Mouse (Mus musculus): Measurements from ENCODE around the gene Rab17. TPM values are rescaled to one million over a fixed set of nuclear protein-coding genes. Genes with fewer than 3 reads are reported as not detected.

Gene Rab17
- polyA plus RNA-seq (2012; rRNA removed; ENCODE audit: low replicate concordance): 1.1 TPM in 1 of 2 replicates, not detected in the other

DNA sequence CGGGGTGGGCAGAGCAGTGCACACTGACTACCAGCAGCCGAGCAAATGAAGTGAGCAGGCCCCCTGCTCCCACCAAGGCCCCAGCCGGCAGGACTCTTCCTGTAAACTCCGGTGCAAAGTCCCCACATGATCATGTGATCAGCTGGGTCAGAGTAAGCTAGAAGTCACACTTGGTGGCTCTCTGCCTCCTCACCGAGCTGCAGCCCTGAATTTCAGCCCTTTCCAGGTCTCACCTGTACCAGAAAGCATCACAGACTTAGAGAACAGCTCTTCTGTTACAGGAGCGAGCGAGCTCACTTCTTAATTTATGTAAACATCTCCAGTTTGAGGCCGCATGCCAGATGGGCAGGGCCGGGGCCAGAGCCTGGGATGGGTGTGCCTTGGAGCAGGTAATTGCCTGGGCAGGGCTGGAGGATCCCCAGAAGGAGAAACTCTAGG lies at the start of gene Rab17:
Gene Rab17, minus strand, starts transcription at position 315 of the 438 bp plus-strand sequence.

DNA sequence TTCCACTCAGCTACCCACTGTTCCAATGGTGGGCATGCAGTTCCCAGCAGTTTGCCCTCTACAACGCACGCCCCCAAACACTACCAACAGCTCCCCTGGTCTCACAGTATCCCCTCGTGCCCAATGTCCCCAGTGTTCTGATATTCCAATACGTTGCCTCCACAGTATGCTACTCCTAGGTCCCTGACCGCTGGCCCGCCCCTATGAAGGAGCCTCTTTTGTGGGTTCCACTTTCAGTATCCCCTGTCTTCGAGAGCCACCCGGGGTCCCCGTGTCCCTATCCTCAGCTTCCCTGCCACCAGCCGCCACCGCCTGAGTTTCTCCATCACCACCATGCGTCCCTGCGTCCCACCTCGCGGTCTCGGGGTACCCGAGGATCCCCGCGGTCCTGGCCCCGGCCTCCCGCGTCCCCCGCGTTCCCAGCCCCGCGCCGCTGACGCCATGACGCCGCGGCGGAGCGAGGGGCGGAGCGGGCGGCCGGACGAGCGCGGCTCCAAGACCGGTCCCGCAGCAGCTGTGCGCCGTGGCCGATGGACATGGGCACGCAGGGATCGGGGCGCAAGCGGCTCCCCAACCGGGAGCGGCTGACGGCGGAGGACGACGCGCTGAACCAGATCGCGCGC lies 28.9 kb upstream of the Rab17 start, which contains the start of gene Lrrfip1:
Gene Lrrfip1, plus strand, starts transcription at position 470 of the 623 bp plus-strand sequence.

DNA sequence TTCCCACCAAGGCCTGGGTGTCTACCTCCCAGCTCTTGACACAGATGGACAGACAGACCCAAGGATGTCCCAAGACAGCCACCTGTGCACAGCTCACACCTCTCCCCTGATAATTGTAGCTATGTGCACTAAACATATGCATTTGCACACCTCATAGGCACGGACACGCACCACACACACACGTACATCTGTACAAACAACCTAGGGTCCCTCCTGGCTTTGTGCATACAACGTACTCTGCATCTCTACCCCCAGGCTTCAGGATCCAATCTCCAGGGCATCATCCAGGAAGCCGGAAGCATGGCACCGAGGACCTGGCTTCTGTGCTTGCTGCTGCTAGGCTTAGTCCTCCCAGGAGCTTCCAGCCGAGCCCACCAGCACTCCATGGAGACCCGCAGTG lies 16.7 kb downstream of the Rab17 start, which contains the start of gene Prlh:
Gene Prlh, plus strand, starts transcription at position 301 of the 400 bp plus-strand sequence.

DNA sequence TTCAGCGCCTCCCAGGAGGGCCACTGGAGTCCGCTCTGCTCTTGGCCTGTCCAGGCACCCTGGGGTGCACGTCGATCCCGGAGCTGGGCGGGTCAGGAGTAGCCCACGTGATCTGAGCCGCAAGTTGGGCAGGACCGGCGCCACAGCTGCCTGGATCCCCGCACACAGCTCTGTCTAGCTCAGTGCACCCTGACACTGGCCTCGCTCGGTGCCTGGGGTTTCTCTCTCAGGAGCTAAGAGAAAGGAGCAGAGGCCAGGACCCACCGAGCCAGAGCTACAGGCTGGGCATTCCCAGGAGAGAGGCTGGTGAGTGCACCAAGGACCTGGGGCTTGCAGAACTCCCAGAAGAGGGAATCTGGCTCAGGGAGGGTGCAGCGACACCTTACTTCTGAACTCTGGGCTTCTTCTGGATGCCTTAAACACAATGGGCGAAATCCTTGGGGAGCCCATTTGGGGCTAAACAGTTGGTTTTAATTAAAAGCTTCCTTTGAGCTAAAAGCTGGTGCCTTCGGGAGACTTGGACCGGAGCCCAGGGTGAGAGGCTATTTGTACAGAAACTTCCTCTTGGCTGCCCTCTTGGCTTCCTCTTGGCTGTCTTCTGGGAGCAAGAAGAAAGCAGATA lies 54.4 kb downstream of the Rab17 start, which contains the start of gene Mlph:
Gene Mlph, plus strand, starts transcription at position 138 of the 622 bp plus-strand sequence.

Other genes with a start within 250 kb of the Rab17 start
- gene Col6a3, start 125.7 kb downstream of the Rab17 start, polyA plus RNA-seq (2012; rRNA removed; ENCODE audit: low replicate concordance): 97.4 and 339 TPM in 2 replicates
- gene Mlph, start 54.6 kb downstream of the Rab17 start, polyA plus RNA-seq (2012; rRNA removed; ENCODE audit: low replicate concordance): 1.0 and 4.4 TPM in 2 replicates
- gene Prlh, start 16.6 kb downstream of the Rab17 start, polyA plus RNA-seq (2012; rRNA removed; ENCODE audit: low replicate concordance): not detected in 2 replicates
- 14.8 and 21.7 TPM in 2 replicates for gene Lrrfip1, start 29.1 kb upstream of the Rab17 start, polyA plus RNA-seq (2012; rRNA removed; ENCODE audit: low replicate concordance)
- gene Rbm44, start 175.4 kb upstream of the Rab17 start, polyA plus RNA-seq (2012; rRNA removed; ENCODE audit: low replicate concordance): 0.05 and 0.07 TPM in 2 replicates
- 3.5 and 30.7 TPM in 2 replicates for gene Ramp1, start 210.2 kb upstream of the Rab17 start, polyA plus RNA-seq (2012; rRNA removed; ENCODE audit: low replicate concordance)